Mouse (Mus musculus) MEL (cell line): ENCODE results near the gene Acss2.

ENCODE experiments used
- CTCF ChIP-seq, 3 experiments: IDR thresholded peaks in 2 of 3; conservative IDR thresholded peaks in 1 of 3; 2 replicates each; pipeline ENCODE4 v1.5.1; 2011 to 2012; ENCODE audit warnings: low read length in 3 of 3, low read depth in 2 of 3, mild to moderate bottlenecking in 2 of 3, improper control_type of control experiment in 1 of 3, inconsistent platforms in 1 of 3, mixed read lengths in 1 of 3, moderate library complexity in 1 of 3; ENCODE audit not compliant: control insufficient read depth in 1 of 3, insufficient read depth in 1 of 3, poor library complexity in 1 of 3, severe bottlenecking in 1 of 3
- GABPA ChIP-seq: IDR thresholded peaks from 2 replicates; pipeline ENCODE4 v1.6.1; 2012; ENCODE audit warnings: low read depth, mild to moderate bottlenecking, inconsistent platforms, low read length, improper control_type of control experiment, moderate library complexity

DNA sequence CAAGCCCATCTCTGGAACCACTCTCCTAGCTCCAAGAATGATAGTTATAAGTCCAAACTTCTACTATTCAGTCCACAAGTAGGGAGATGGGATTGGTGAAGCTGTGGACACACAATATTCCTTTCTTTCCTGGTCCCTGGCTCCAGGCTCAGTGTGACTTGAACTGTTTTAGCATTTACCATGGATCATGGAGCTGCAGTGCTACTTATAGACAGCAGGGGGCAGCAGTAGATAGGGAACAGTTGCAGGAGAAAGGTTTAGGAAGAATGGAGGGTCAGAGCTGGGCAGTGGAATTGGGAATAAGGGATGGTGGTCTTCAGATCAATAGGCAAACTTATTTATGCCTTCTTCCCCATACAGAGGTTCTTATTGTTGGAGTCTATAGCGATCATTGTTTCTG is 1.8 kb upstream of the Acss2 start:
- TF ChIP-seq GABPA (no peak), CTCF (IDR thresholded peaks at IDR 0.05 in 2 of 3, conservative IDR thresholded peaks at IDR 0.05 in 1 of 3; ENCODE audit: control insufficient read depth in 1 of 3, insufficient read depth in 1 of 3, low read depth in 2 of 3, low read length in 3 of 3, poor library complexity in 1 of 3, severe bottlenecking in 1 of 3) (peak; percentile 73 to 100 (median 97))
